Mouse (Mus musculus): ENCODE results near the gene Tmcc2. TPM values are rescaled to one million over a fixed set of nuclear protein-coding genes. Genes with fewer than 3 reads are reported as not detected.
A peak's percentile ranks its signal among the peaks of the same experiment; 100 is the strongest.

The Tmcc2 gene
- total and polyA plus RNA-seq, 3 experiments: 6.7 to 99.6 (median 14.9) TPM

- ATAC-seq (ENCODE audit: extremely low read depth, insufficient number of reproducible peaks, low FRiP score, poor library complexity, severe bottlenecking) (no peak), DNase-seq (ENCODE audit: low spot score) (no peak)
- TF ChIP-seq GATA2 (IDR thresholded peaks at IDR 0.05; ENCODE audit: borderline replicate concordance, low read depth, low read length): no peak
- TF ChIP-seq POLR2AphosphoS5 (IDR thresholded peaks at IDR 0.05; ENCODE audit: insufficient replicate concordance, low read depth, low read length): no peak
- no peak for TF ChIP-seq CTCF (IDR thresholded peaks at IDR 0.05; ENCODE audit: low read depth, low read length)
- TF ChIP-seq TAL1 (conservative IDR thresholded peaks at IDR 0.05; ENCODE audit: low read depth, low read length): no peak
- TF ChIP-seq GATA1 (IDR thresholded peaks at IDR 0.05; ENCODE audit: borderline replicate concordance, low read length): no peak
- H3K27me3 ChIP-seq (ENCODE audit: insufficient read depth, low read length): peaks cover 21% of the 10 kb centered on the region
- H3K4me1 ChIP-seq (ENCODE audit: insufficient read depth, low read depth, low read length): peaks cover 6% of the 10 kb centered on the region
- H3K4me3 ChIP-seq (ENCODE audit: low read depth, low read length): no peak overlapping the region
- H3K9me3 ChIP-seq (replicated peaks): no peaks in the 10 kb centered on the region
- no peaks in the 10 kb centered on the region for H3K36me3 ChIP-seq (replicated peaks)
Observed at GRCm38 (mm10) chr1:132396705-132397104, 5.6 kb upstream of the Tmcc2 start.

GRCm38 (mm10) chr1:132392872-132393271 is 1.8 kb upstream of the Tmcc2 start:
- H3K4me3 ChIP-seq (ENCODE audit: low read depth, low read length): no peak overlapping the region
- H3K9me3 ChIP-seq (replicated peaks): no peaks in the 10 kb centered on the region
- TF ChIP-seq TAL1 (conservative IDR thresholded peaks at IDR 0.05; ENCODE audit: low read depth, low read length) (no peak), CTCF (IDR thresholded peaks at IDR 0.05; ENCODE audit: low read depth, low read length) (no peak), POLR2AphosphoS5 (IDR thresholded peaks at IDR 0.05; ENCODE audit: insufficient replicate concordance, low read depth, low read length) (no peak), GATA2 (IDR thresholded peaks at IDR 0.05; ENCODE audit: borderline replicate concordance, low read depth, low read length) (no peak), GATA1 (IDR thresholded peaks at IDR 0.05; ENCODE audit: borderline replicate concordance, low read length) (no peak)
- H3K4me1 ChIP-seq (ENCODE audit: insufficient read depth, low read depth, low read length): peaks cover 43% of the 10 kb centered on the region
- ATAC-seq (ENCODE audit: extremely low read depth, insufficient number of reproducible peaks, low FRiP score, poor library complexity, severe bottlenecking) (no peak), DNase-seq (ENCODE audit: low spot score) (no peak)
- H3K36me3 ChIP-seq (replicated peaks): no peaks in the 10 kb centered on the region
- peaks cover 22% of the 10 kb centered on the region for H3K27me3 ChIP-seq (ENCODE audit: insufficient read depth, low read length)

- TF ChIP-seq POLR2AphosphoS5 (IDR thresholded peaks at IDR 0.05; ENCODE audit: insufficient replicate concordance, low read depth, low read length) (no peak), TAL1 (conservative IDR thresholded peaks at IDR 0.05; ENCODE audit: low read depth, low read length) (no peak), CTCF (IDR thresholded peaks at IDR 0.05; ENCODE audit: low read depth, low read length) (no peak), GATA1 (IDR thresholded peaks at IDR 0.05; ENCODE audit: borderline replicate concordance, low read length) (no peak), GATA2 (IDR thresholded peaks at IDR 0.05; ENCODE audit: borderline replicate concordance, low read depth, low read length) (no peak)
- ATAC-seq (ENCODE audit: extremely low read depth, insufficient number of reproducible peaks, low FRiP score, poor library complexity, severe bottlenecking) (no peak), DNase-seq (ENCODE audit: low spot score) (peak; percentile 75)
- Histone ChIP-seq H3K9me3 (replicated peaks) (no peaks in the 10 kb centered on the region), H3K36me3 (replicated peaks) (peaks cover under 1% of the 10 kb centered on the region), H3K27me3 (ENCODE audit: insufficient read depth, low read length) (peaks cover 22% of the 10 kb centered on the region), H3K4me3 (ENCODE audit: low read depth, low read length) (peak overlapping the region; percentile 73), H3K4me1 (ENCODE audit: insufficient read depth, low read depth, low read length) (peaks cover 52% of the 10 kb centered on the region)
Observed at GRCm38 (mm10) chr1:132391580-132392022, 520 bp upstream of the Tmcc2 start.

- TF ChIP-seq GATA2 (IDR thresholded peaks at IDR 0.05; ENCODE audit: borderline replicate concordance, low read depth, low read length) (no peak), CTCF (IDR thresholded peaks at IDR 0.05; ENCODE audit: low read depth, low read length) (0 out of 2 replicates have a peak, but pooled peaks have one; percentile 24), GATA1 (IDR thresholded peaks at IDR 0.05; ENCODE audit: borderline replicate concordance, low read length) (no peak)
- peaks cover 11% of the 10 kb centered on the region for H3K36me3 ChIP-seq (replicated peaks)
- H3K27me3 ChIP-seq (ENCODE audit: insufficient read depth, low read length): peaks cover 22% of the 10 kb centered on the region
- peaks cover 65% of the 10 kb centered on the region for H3K4me1 ChIP-seq (ENCODE audit: insufficient read depth, low read depth, low read length)
- peak; percentile 95 for DNase-seq (ENCODE audit: low spot score)
- peak overlapping the region; percentile 73 for H3K4me3 ChIP-seq (ENCODE audit: low read depth, low read length)
- no peaks in the 10 kb centered on the region for H3K9me3 ChIP-seq (replicated peaks)
- ATAC-seq (ENCODE audit: extremely low read depth, insufficient number of reproducible peaks, low FRiP score, poor library complexity, severe bottlenecking): peak; percentile 79
Observed at GRCm38 (mm10) chr1:132389886-132390585, 1.0 kb downstream of the Tmcc2 start.

- Histone ChIP-seq H3K9me3 (replicated peaks) (no peaks in the 10 kb centered on the region), H3K36me3 (replicated peaks) (peaks cover 15% of the 10 kb centered on the region), H3K4me1 (ENCODE audit: insufficient read depth, low read depth, low read length) (peaks cover 75% of the 10 kb centered on the region), H3K27me3 (ENCODE audit: insufficient read depth, low read length) (peaks cover 19% of the 10 kb centered on the region), H3K4me3 (ENCODE audit: low read depth, low read length) (peak overlapping the region; percentile 73)
- no peak for TF ChIP-seq POLR2AphosphoS5 (IDR thresholded peaks at IDR 0.05; ENCODE audit: insufficient replicate concordance, low read depth, low read length)
- TF ChIP-seq GATA1 (IDR thresholded peaks at IDR 0.05; ENCODE audit: borderline replicate concordance, low read length): no peak
- no peak for TF ChIP-seq TAL1 (conservative IDR thresholded peaks at IDR 0.05; ENCODE audit: low read depth, low read length)
- TF ChIP-seq GATA2 (IDR thresholded peaks at IDR 0.05; ENCODE audit: borderline replicate concordance, low read depth, low read length): no peak
- TF ChIP-seq CTCF (IDR thresholded peaks at IDR 0.05; ENCODE audit: low read depth, low read length): no peak
- ATAC-seq (ENCODE audit: extremely low read depth, insufficient number of reproducible peaks, low FRiP score, poor library complexity, severe bottlenecking) (no peak), DNase-seq (ENCODE audit: low spot score) (no peak)
Observed at GRCm38 (mm10) chr1:132388813-132389803, 2.0 kb downstream of the Tmcc2 start.

GRCm38 (mm10) chr1:132387943-132388342 is 3.1 kb downstream of the Tmcc2 start:
- peaks cover 23% of the 10 kb centered on the region for H3K36me3 ChIP-seq (replicated peaks)
- peak overlapping the region; percentile 65; the same call in 1 of the 2 replicates for H3K4me3 ChIP-seq (ENCODE audit: low read depth, low read length)
- DNase-seq (ENCODE audit: low spot score): peak; percentile 62
- peaks cover 85% of the 10 kb centered on the region for H3K4me1 ChIP-seq (ENCODE audit: insufficient read depth, low read depth, low read length)
- ATAC-seq (ENCODE audit: extremely low read depth, insufficient number of reproducible peaks, low FRiP score, poor library complexity, severe bottlenecking): peak; percentile 50; the same call in 1 of the 2 replicates
- TF ChIP-seq GATA2 (IDR thresholded peaks at IDR 0.05; ENCODE audit: borderline replicate concordance, low read depth, low read length) (no peak), GATA1 (IDR thresholded peaks at IDR 0.05; ENCODE audit: borderline replicate concordance, low read length) (no peak), CTCF (IDR thresholded peaks at IDR 0.05; ENCODE audit: low read depth, low read length) (no peak), POLR2AphosphoS5 (IDR thresholded peaks at IDR 0.05; ENCODE audit: insufficient replicate concordance, low read depth, low read length) (no peak), TAL1 (conservative IDR thresholded peaks at IDR 0.05; ENCODE audit: low read depth, low read length) (no peak)
- no peaks in the 10 kb centered on the region for H3K9me3 ChIP-seq (replicated peaks)
- H3K27me3 ChIP-seq (ENCODE audit: insufficient read depth, low read length): peaks cover 11% of the 10 kb centered on the region
